Mouse (Mus musculus) hindbrain, embryonic 14.5 days (tissue): ENCODE data around the gene Ankrd39. TPM values are rescaled to one million over a fixed set of nuclear protein-coding genes. Genes with fewer than 3 reads are reported as not detected.
A peak's percentile ranks its signal among the peaks of the same experiment; 100 is the strongest.

ENCODE experiments used
- ATAC-seq: fragments of 200-750 bp; cut with Nextera tagmentation; 2 replicates; pipeline ENCODE4 v1.8.0; 2017; ENCODE audit warnings: moderate number of reproducible peaks, mild to moderate bottlenecking, moderate TSS enrichment, moderate library complexity; ENCODE audit not compliant: low FRiP score
- DNase-seq: peaks from one replicate; pipeline ENCODE4 v3.0.0-alpha.2; 2015; ENCODE audit warnings: low spot score
- H3K27ac ChIP-seq: fragments of 300-500 bp; sonication (generic); 2 replicates; pipeline ENCODE4 v1.5.1; 2014; ENCODE audit warnings: mild to moderate bottlenecking, moderate library complexity
- H3K27me3 ChIP-seq: fragments of 300-500 bp; sonication (generic); 2 replicates; pipeline ENCODE4 v1.6.1; 2014; ENCODE audit warnings: mild to moderate bottlenecking, low read length, mixed read lengths; ENCODE audit not compliant: control insufficient read depth, insufficient read depth
- H3K36me3 ChIP-seq: fragments of 300-500 bp; sonication (generic); replicated peaks from 2 replicates; pipeline ENCODE4 v1.6.1; 2014; ENCODE audit not compliant: control insufficient read depth, insufficient read depth
- H3K4me1 ChIP-seq: fragments of 300-500 bp; sonication (generic); replicated peaks from 2 replicates; pipeline ENCODE4 v1.6.1; 2014; ENCODE audit warnings: antibody characterized with exemption, low read length, mixed read lengths; ENCODE audit not compliant: control insufficient read depth, insufficient read depth
- H3K4me2 ChIP-seq: fragments of 300-500 bp; sonication (generic); replicated peaks from 2 replicates; pipeline ENCODE4 v1.6.1; 2014; ENCODE audit warnings: mild to moderate bottlenecking, moderate library complexity
- H3K4me3 ChIP-seq: fragments of 300-500 bp; sonication (generic); replicated peaks from 2 replicates; pipeline ENCODE4 v1.5.1; 2014; ENCODE audit warnings: mild to moderate bottlenecking, low read length
- H3K9ac ChIP-seq: fragments of 300-500 bp; sonication (generic); 2 replicates; pipeline ENCODE4 v1.6.1; 2014
- H3K9me3 ChIP-seq: fragments of 300-500 bp; sonication (generic); 2 replicates; pipeline ENCODE4 v1.6.1; 2016; ENCODE audit warnings: low read length; ENCODE audit not compliant: control insufficient read depth
- WGBS: fragments of 180-500 bp; shearing (Covaris S2); extraction: QIAGEN DNeasy Blood & Tissue Kit; methylation state at CpG from one replicate; pipeline ENCODE4 v1.1.7; 2014; 5-methylcytosine and 5-hydroxymethylcytosine counted together
- polyA plus RNA-seq: library from polyadenylated mRNA; unstranded; fragments of >200 nt; fragmentation: Nextera tagmentation; extraction: Ambion mirVana; gene quantifications from 2 replicates; pipeline ENCODE4 v1.2.1, GENCODE M21; 2014

The Ankrd39 gene
- polyA plus RNA-seq, 1 experiment from 2014 or later = 23.9 TPM

DNA sequence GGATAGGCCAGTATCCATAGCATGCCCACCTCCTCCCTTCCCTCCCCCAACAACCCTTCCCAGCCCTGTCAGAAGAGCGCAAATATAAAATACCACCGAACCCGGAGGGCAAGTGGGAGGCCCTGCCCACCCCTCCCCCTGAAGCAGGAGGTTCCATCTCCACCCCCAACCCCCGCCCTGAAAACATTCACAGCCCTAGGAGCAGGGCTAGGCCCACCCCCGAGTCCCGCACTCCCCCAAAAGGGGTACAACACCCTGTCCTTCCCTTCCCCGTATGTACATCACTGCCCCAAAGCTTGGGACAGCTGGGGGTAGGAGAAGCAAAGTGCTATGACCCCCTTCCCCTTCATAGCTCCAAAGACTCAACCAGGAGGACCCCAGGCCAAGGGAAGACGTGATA lies 1.5 kb upstream of the Ankrd39 start:
- H3K36me3 ChIP-seq = peaks cover 59% of the 10 kb centered on the region
- H3K9me3 ChIP-seq = no peaks in the 10 kb centered on the region
- no peaks in the 10 kb centered on the region for H3K27me3 ChIP-seq
- no peak overlapping the region for H3K4me2 ChIP-seq
- peaks cover 27% of the 10 kb centered on the region for H3K4me1 ChIP-seq
- WGBS = 55% methylated on average over 8 of the region's 8 CpGs
- peak overlapping the region; percentile 39; the same call in 1 of the 2 replicates for H3K9ac ChIP-seq
- ATAC-seq (no peak), DNase-seq (no peak)
- no peak overlapping the region for H3K27ac ChIP-seq
- no peak overlapping the region for H3K4me3 ChIP-seq

DNA sequence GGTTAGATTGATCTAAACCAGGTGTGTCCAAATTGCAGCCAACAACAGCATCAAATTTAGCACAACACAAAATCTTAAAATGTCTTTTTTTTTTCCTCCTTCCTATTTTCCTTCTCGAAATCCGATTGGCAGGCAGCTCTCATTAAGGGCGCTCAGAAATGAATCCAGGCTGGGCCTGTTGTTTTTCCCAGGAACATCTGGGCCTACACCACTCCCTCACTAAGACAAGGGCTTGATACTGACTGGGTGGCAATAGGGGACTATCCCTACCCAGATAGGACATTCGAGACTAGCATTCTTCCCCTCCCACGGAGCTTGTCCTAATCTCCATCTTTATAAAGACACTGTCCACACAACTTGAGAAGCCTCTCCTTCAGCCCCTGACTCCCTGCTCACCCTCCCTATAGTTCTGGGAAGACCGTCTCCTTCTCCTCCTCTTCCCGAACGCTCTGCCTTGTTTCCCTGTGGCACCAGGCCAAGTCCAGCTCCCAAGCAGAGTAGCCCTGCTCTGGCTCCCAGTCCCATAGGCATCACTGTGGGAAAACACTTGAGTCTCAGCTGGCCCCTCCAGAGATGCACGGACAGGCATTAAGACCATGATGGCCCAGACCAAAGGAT lies 845 bp upstream of the Ankrd39 start:
- WGBS = 35% methylated on average over 9 of the region's 9 CpGs
- DNase-seq (peak; percentile 31), ATAC-seq (no peak)
- H3K4me1 ChIP-seq = peaks cover 27% of the 10 kb centered on the region
- H3K9me3 ChIP-seq = no peaks in the 10 kb centered on the region
- peak overlapping the region; percentile 63 for H3K27ac ChIP-seq
- peak overlapping the region; percentile 21; the same call in 1 of the 2 replicates for H3K9ac ChIP-seq
- no peak overlapping the region for H3K4me2 ChIP-seq
- H3K4me3 ChIP-seq = no peak overlapping the region
- peaks cover 52% of the 10 kb centered on the region for H3K36me3 ChIP-seq
- no peaks in the 10 kb centered on the region for H3K27me3 ChIP-seq

DNA sequence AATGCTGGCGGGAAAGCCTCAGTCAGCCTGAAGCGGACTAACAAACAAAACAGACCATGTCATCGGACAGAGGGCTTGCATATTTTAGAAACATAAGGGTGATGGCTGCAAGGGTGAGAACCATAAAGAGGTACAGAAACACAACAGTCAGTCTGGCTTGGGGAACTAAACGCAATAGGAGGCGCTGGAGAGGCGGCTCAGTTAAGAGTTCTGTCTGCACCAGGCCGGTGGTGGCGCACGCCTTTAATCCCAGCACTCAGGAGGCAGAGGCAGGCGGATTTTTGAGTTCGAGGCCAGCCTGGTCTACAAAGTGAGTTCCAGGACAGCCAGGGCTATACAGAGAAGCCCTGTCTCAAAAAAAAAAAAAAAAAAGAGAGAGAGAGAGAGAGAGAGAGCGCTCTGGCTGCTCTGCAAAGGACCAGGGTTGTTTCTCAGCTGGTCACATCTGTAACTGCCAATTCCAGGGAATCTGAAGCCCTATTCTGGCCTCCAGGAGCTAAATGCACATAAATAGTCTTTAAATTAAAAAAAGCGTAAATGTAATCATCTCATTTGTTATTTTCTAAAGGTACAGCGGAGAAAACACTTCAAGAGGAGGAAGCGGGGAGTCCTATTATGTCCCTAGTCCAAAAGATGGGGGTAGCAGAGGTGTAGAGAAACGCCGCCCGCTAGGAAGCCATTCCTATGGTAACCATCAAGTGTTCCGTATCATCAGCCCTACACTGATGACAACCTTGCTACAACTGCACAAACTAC lies 1.2 kb downstream of the Ankrd39 start:
- Histone ChIP-seq H3K4me1 (peaks cover 27% of the 10 kb centered on the region), H3K27me3 (no peaks in the 10 kb centered on the region), H3K27ac (no peak overlapping the region), H3K9me3 (no peaks in the 10 kb centered on the region), H3K36me3 (peaks cover 48% of the 10 kb centered on the region), H3K9ac (peak overlapping the region; percentile 79; the same call in 1 of the 2 replicates), H3K4me2 (peak overlapping the region; percentile 77), H3K4me3 (peak overlapping the region; percentile 59)
- WGBS = 62% methylated on average over 18 of the region's 19 CpGs
- no peak for DNase-seq
- no peak for ATAC-seq

DNA sequence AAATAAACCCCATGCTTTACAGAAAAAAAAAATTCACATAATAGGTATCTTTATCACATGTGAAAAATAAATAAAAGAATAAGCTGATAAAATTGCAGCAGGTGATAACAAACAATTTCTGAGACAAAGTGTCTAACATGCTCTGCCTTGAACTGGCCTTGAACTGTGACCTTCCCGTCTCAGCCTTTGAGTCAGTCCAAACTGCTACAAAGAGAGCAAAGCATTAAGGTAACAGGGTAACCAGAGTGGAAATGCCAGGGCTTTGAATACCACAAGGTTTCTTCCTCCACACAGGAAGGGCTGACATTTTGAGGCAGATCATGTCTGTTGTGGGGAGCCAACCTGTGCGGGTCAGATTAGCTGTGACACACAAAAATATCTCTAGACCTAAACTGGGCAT lies 1.9 kb downstream of the Ankrd39 start:
- H3K27me3 ChIP-seq = no peaks in the 10 kb centered on the region
- WGBS = 83% methylated on average over 2 of the region's 2 CpGs
- peaks cover 27% of the 10 kb centered on the region for H3K4me1 ChIP-seq
- no peaks in the 10 kb centered on the region for H3K9me3 ChIP-seq
- no peak overlapping the region for H3K4me3 ChIP-seq
- H3K9ac ChIP-seq = no peak overlapping the region
- H3K27ac ChIP-seq = no peak overlapping the region
- no peak for ATAC-seq
- peaks cover 47% of the 10 kb centered on the region for H3K36me3 ChIP-seq
- DNase-seq = no peak
- no peak overlapping the region for H3K4me2 ChIP-seq

DNA sequence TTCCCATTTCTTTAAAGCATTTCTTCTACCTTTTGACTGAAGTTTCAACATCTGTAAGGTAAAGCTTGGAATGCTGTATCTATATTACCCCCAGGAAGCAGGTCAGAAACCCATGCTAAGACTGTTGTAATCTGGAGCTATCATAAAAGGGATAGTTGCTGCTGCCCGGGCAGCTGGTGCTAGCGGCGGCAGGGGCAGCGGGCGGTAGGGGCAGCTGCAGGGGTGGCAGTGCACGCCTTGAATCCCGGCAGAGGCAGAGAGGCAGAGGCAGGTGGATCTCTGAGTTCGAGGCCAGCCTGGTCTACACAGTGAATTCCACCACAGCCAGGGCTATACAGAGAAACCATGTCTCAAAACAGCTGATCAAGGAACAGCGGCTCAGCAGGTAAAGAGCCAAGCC lies 4.3 kb downstream of the Ankrd39 start:
- H3K27me3 ChIP-seq = no peaks in the 10 kb centered on the region
- no peak for ATAC-seq
- 96% methylated on average over 9 of the region's 9 CpGs for WGBS

DNA sequence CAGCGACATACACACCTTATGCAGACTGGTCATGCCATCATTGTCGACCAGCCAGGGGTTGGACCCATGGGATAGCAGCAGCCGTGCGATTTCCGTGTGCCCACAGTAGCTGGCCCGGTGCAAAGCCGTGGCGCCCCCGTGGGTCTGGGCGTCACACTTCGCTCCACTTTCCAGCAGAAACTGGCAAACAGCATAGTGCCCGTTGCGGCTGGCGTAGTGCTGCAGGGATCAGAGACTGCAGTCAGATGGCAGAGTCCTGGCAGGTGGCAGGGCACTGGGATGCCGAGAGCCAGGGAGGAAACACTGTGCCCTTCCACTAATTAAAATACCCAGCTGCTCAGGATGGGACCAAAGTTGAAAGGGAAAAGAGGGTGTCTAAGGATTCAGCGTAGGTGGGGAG lies 5.4 kb downstream of the Ankrd39 start:
- Histone ChIP-seq H3K4me2 (no peak overlapping the region), H3K4me3 (no peak overlapping the region), H3K27me3 (no peaks in the 10 kb centered on the region), H3K4me1 (peaks cover 8% of the 10 kb centered on the region; the same call in 1 of the 2 replicates), H3K36me3 (peaks cover 28% of the 10 kb centered on the region), H3K9me3 (no peaks in the 10 kb centered on the region), H3K27ac (no peak overlapping the region), H3K9ac (no peak overlapping the region)
- no peak for ATAC-seq
- no peak for DNase-seq
- 90% methylated on average over 16 of the region's 16 CpGs for WGBS

More for the DNA sequence above, 4.3 kb downstream of the Ankrd39 start:
- Histone ChIP-seq H3K9me3 (no peaks in the 10 kb centered on the region), H3K9ac (no peak overlapping the region), H3K27ac (no peak overlapping the region), H3K4me3 (no peak overlapping the region), H3K4me2 (no peak overlapping the region), H3K4me1 (peaks cover 13% of the 10 kb centered on the region), H3K36me3 (peaks cover 28% of the 10 kb centered on the region)
- no peak for DNase-seq

DNA sequence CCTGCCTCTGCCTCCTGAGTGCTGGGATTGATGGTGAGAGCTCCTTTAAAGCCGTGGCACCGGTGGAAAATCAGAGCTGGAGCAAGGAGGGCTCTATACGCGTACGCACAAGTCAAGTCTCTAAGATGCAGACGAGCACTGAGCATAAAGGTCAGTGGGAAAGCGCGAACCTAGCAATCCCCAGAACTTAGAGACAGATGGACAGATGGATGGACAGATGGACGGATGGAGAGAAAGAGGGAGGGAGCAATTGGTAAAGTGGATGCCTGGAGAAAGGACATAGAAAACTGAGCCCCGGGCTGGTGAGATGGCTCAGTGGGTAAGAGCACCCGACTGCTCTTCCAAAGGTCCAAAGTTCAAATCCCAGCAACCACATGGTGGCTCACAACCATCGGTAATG lies 6.4 kb downstream of the Ankrd39 start:
- DNase-seq (no peak), ATAC-seq (no peak)
- no peak overlapping the region for H3K4me2 ChIP-seq
- no peak overlapping the region for H3K9ac ChIP-seq
- no peak overlapping the region for H3K27ac ChIP-seq
- H3K4me1 ChIP-seq = no peaks in the 10 kb centered on the region
- 91% methylated on average over 12 of the region's 12 CpGs for WGBS
- H3K27me3 ChIP-seq = no peaks in the 10 kb centered on the region
- H3K36me3 ChIP-seq = peaks cover 34% of the 10 kb centered on the region
- H3K9me3 ChIP-seq = no peaks in the 10 kb centered on the region
- no peak overlapping the region for H3K4me3 ChIP-seq

DNA sequence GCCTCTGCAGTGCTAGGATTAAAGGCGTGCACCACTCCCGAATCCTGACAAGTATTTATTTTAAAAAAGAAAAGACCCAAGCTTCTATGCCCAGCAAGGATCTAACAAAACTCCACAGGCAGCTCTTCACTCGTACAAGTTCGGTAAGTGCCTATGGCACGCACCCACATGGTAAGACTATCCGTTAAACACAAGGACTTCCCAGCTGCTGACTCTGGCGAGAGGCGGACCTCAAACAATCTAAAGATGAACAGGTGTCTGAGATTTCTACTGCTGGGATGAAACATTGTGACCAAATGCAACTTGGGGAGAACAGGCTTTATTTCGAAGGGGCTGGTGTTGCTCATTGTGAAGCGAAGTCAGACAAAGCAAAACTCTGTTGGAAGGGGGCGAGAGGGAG lies 7.1 kb downstream of the Ankrd39 start:
- no peak overlapping the region for H3K4me2 ChIP-seq
- no peak for DNase-seq
- WGBS = 91% methylated on average over 11 of the region's 11 CpGs
- H3K4me1 ChIP-seq = no peaks in the 10 kb centered on the region
- no peaks in the 10 kb centered on the region for H3K27me3 ChIP-seq
- H3K9me3 ChIP-seq = no peaks in the 10 kb centered on the region
- no peak overlapping the region for H3K4me3 ChIP-seq
- no peak for ATAC-seq
- H3K36me3 ChIP-seq = peaks cover 34% of the 10 kb centered on the region
- H3K27ac ChIP-seq = no peak overlapping the region
- no peak overlapping the region for H3K9ac ChIP-seq

DNA sequence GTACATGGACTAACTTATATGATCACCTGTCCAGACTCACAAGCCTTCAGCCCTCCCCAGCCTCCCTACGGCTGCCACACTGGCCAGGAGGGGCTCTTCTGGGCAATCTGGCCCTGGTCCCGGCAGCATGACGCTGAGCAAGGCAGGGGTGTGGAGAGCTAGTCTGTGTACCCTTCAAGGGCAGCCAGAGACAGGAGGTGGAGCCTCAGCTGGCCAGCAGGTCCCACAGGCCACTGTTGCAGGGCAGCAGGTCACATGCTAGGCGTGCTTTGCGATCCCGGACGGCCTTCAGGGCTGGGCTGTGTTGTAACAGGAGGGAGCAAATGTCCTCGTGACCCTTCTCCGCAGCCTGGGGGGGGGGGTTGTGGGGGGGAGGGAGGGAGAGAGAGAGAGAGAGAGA lies 8.1 kb downstream of the Ankrd39 start, which contains the start of gene Gm42417:
Gm42417 (minus strand) TSS at position 244 of the 400 bp plus-strand sequence.
- DNase-seq (no peak), ATAC-seq (no peak)
- no peak within 1 kb of the TSS for H3K4me3 ChIP-seq
- 57% methylated on average over 9 of the region's 9 CpGs for WGBS
- H3K36me3 ChIP-seq = peaks cover 34% of the 10 kb centered on the region
- no peaks in the 10 kb centered on the region for H3K9me3 ChIP-seq
- H3K27ac ChIP-seq = no peak within 1 kb of the TSS
- H3K27me3 ChIP-seq = no peaks in the 10 kb centered on the region
- H3K4me2 ChIP-seq = no peak within 1 kb of the TSS
- H3K9ac ChIP-seq = no peak within 1 kb of the TSS
- H3K4me1 ChIP-seq = no peaks in the 10 kb centered on the region
